Mouse (Mus musculus) midbrain, embryonic 16.5 days (tissue): Measurements from ENCODE around the gene Tmem108. TPM values are rescaled to one million over a fixed set of nuclear protein-coding genes. Genes with fewer than 3 reads are reported as not detected.

Experiments
- ATAC-seq: fragments of 200-750 bp; cut with Nextera tagmentation; 2 replicates; pipeline ENCODE4 v1.8.0; 2017; ENCODE audit warnings: moderate TSS enrichment
- H3K27ac ChIP-seq: fragments of 300-500 bp; sonication (generic); 2 replicates; pipeline ENCODE4 v1.5.1; 2014; ENCODE audit warnings: mild to moderate bottlenecking, low read length, mixed read lengths
- H3K27me3 ChIP-seq: fragments of 300-500 bp; sonication (generic); 2 replicates; pipeline ENCODE4 v1.6.1; 2014; ENCODE audit warnings: low read depth, low read length, mixed read lengths; ENCODE audit not compliant: control insufficient read depth, insufficient read depth
- H3K36me3 ChIP-seq: fragments of 300-500 bp; sonication (generic); 2 replicates; pipeline ENCODE4 v1.6.1; 2014; ENCODE audit warnings: mild to moderate bottlenecking, low read length, moderate library complexity, mixed read lengths; ENCODE audit not compliant: control insufficient read depth, insufficient read depth
- H3K4me1 ChIP-seq: fragments of 300-500 bp; sonication (generic); 2 replicates; pipeline ENCODE4 v1.6.1; 2014; ENCODE audit warnings: mild to moderate bottlenecking, low read length, mixed read lengths; ENCODE audit not compliant: control insufficient read depth, insufficient read depth
- H3K4me2 ChIP-seq: fragments of 300-500 bp; sonication (generic); 2 replicates; pipeline ENCODE4 v1.6.1; 2014; ENCODE audit warnings: mild to moderate bottlenecking, low read length, mixed read lengths
- H3K4me3 ChIP-seq: fragments of 300-500 bp; sonication (generic); 2 replicates; pipeline ENCODE4 v1.5.1; 2014; ENCODE audit warnings: low read depth, mild to moderate bottlenecking, low read length, moderate library complexity, mixed read lengths
- H3K9ac ChIP-seq: fragments of 300-500 bp; sonication (generic); 2 replicates; pipeline ENCODE4 v1.6.1; 2014; ENCODE audit warnings: low read depth, low read length, mixed read lengths
- H3K9me3 ChIP-seq: fragments of 300-500 bp; sonication (generic); replicated peaks from 2 replicates; pipeline ENCODE4 v1.6.1; 2014; ENCODE audit warnings: mild to moderate bottlenecking, low read length, mixed read lengths; ENCODE audit not compliant: control insufficient read depth, poor library complexity, severe bottlenecking
- WGBS: fragments of 180-500 bp; shearing (Covaris S2); extraction: QIAGEN DNeasy Blood & Tissue Kit; methylation state at CpG from one replicate; pipeline ENCODE4 v1.1.7; 2014; 5-methylcytosine and 5-hydroxymethylcytosine counted together
- polyA plus RNA-seq: library from polyadenylated mRNA; unstranded; fragments of >200 nt; fragmentation: Nextera tagmentation; extraction: Ambion mirVana; gene quantifications from 2 replicates; pipeline ENCODE4 v1.2.1, GENCODE M21; 2015

Tmem108 gene
- polyA plus RNA-seq, 1 experiment from 2014 or later: 28.9 TPM

DNA sequence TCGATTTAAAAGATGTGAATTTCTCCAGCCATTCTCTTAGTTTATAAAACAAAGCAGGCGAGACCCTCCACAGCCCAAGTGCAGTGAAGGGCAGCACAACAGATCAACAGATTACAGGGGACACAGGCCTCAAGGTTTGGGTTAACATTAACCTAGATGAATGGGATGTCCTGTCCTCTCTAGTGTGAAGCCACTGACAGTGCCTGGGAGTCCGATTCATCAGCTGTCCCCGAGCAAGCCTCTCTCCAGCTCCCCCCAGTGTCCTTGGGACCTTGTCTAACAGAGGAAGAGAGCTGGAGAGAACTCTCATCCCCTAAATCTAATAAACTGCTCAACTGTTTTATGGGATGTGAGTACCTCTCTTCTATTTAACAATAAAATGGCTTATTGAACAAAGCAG is 48.4 kb downstream of the Tmem108 start:
- no peaks in the 10 kb centered on the region for H3K27me3 ChIP-seq
- H3K9ac ChIP-seq: no peak overlapping the region
- H3K4me2 ChIP-seq: no peak overlapping the region
- ATAC-seq: no peak
- H3K4me1 ChIP-seq: no peaks in the 10 kb centered on the region
- H3K9me3 ChIP-seq: no peaks in the 10 kb centered on the region
- H3K36me3 ChIP-seq: no peaks in the 10 kb centered on the region
- no peak overlapping the region for H3K4me3 ChIP-seq
- WGBS: 78% methylated on average over 4 of the region's 4 CpGs
- H3K27ac ChIP-seq: no peak overlapping the region

DNA sequence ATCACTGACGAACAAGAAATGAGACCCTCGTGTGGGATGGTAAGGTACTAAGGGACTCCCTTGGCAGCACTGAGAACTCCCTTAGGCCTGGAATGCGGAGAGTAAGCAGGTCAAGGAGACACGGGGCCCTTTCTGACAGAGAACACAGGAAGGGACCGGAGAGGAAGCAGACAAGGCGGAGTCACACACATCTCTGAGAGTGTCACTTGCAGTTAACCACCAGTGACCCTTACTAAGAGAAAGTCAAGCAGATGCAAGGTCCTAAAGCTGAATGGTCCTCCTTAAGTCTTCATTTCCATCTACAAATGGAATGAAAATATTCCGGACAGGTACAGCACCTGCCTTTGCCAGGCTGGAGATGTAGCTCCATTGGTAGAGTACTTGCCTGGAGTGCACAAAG is 48.9 kb downstream of the Tmem108 start:
- no peak overlapping the region for H3K4me2 ChIP-seq
- no peak overlapping the region for H3K9ac ChIP-seq
- H3K9me3 ChIP-seq: no peaks in the 10 kb centered on the region
- no peak overlapping the region for H3K27ac ChIP-seq
- no peaks in the 10 kb centered on the region for H3K4me1 ChIP-seq
- 87% methylated on average over 7 of the region's 7 CpGs for WGBS
- no peaks in the 10 kb centered on the region for H3K36me3 ChIP-seq
- ATAC-seq: no peak
- no peaks in the 10 kb centered on the region for H3K27me3 ChIP-seq
- H3K4me3 ChIP-seq: no peak overlapping the region

DNA sequence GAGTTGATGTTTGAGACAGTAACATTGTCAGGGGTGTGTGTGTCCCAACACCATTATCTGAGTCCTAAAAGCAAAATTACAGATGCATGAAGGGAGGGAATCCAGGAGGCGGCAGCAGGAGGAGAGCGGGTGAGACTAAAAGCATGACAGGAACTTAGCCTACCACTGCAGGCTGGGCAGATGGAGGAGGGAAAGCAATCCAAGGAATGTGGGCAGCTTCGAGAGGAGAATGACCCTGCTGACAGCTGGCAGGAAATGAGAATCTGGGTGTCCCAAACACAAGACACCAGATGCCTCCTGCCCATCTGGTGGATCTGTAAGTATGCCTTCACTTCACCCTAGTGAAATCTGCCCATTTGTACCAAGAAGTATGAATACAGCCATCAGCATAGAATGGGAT is 51.9 kb downstream of the Tmem108 start:
- no peak overlapping the region for H3K27ac ChIP-seq
- WGBS: 75% methylated on average over 3 of the region's 3 CpGs
- H3K9ac ChIP-seq: no peak overlapping the region
- no peak overlapping the region for H3K4me3 ChIP-seq
- H3K4me1 ChIP-seq: no peaks in the 10 kb centered on the region
- no peaks in the 10 kb centered on the region for H3K27me3 ChIP-seq
- no peak for ATAC-seq
- no peaks in the 10 kb centered on the region for H3K9me3 ChIP-seq
- 0 out of 2 replicates have a peak, but pooled peaks cover 4% of the 10 kb centered on the region for H3K36me3 ChIP-seq
- no peak overlapping the region for H3K4me2 ChIP-seq

DNA sequence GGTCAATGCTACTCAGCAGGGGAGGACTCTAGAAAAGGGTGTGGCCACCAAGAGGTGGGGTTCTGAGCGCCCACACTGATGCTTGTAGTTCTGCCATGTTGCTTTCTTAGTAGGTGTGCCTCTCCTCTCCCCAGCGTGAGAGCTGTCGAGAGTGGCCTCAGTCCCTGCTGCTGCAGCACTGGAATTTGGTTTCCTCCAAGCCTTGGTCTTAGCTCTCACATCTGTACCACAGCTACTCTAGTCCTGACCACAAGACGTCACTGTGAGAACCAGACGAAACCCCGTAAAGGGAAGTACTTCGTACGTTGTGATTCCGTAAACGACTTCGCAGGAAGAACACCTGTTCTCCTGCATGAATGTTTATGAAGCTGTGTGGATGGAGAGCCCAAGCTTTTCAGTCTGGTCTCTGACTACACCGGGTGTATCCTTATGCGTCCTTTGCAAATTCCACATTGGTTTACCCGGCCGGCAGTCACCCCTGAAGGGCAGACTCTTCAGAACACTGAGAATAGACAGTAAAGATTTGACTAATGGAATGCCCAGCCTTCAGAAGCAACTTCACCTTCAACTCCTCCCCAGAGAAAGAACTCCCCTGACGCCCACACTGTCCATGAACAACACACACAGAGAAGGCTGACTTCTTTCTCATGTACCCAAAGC is 53.0 kb downstream of the Tmem108 start:
- no peak overlapping the region for H3K4me2 ChIP-seq
- ATAC-seq: no peak
- H3K27ac ChIP-seq: no peak overlapping the region
- H3K36me3 ChIP-seq: 0 out of 2 replicates have a peak, but pooled peaks cover 4% of the 10 kb centered on the region
- no peaks in the 10 kb centered on the region for H3K4me1 ChIP-seq
- H3K27me3 ChIP-seq: no peaks in the 10 kb centered on the region
- no peaks in the 10 kb centered on the region for H3K9me3 ChIP-seq
- H3K9ac ChIP-seq: no peak overlapping the region
- no peak overlapping the region for H3K4me3 ChIP-seq
- 87% methylated on average over 16 of the region's 16 CpGs for WGBS

DNA sequence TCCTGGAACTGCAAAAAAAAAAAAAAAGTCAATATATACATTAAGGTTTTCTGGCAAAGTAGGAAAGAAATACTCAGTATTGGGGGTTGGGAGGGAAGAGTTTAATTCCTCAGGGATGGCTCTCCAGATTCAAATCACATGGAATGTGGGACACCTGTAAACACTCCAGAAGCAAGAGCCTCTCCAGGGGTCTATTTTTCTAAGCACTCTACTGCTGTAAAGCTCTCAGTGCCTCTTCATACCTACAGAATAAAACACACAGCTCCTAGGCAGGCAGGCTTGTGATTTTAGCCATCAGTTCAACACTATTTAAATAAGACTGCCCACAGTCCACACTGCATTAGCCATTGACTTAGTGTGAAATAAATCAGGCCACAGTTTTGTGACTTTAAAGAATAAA is 53.8 kb downstream of the Tmem108 start:
- Histone ChIP-seq H3K4me2 (no peak overlapping the region), H3K27ac (no peak overlapping the region), H3K4me1 (no peaks in the 10 kb centered on the region), H3K27me3 (no peaks in the 10 kb centered on the region), H3K36me3 (0 out of 2 replicates have a peak, but pooled peaks cover 4% of the 10 kb centered on the region), H3K9me3 (no peaks in the 10 kb centered on the region), H3K9ac (no peak overlapping the region), H3K4me3 (no peak overlapping the region)
- no peak for ATAC-seq

DNA sequence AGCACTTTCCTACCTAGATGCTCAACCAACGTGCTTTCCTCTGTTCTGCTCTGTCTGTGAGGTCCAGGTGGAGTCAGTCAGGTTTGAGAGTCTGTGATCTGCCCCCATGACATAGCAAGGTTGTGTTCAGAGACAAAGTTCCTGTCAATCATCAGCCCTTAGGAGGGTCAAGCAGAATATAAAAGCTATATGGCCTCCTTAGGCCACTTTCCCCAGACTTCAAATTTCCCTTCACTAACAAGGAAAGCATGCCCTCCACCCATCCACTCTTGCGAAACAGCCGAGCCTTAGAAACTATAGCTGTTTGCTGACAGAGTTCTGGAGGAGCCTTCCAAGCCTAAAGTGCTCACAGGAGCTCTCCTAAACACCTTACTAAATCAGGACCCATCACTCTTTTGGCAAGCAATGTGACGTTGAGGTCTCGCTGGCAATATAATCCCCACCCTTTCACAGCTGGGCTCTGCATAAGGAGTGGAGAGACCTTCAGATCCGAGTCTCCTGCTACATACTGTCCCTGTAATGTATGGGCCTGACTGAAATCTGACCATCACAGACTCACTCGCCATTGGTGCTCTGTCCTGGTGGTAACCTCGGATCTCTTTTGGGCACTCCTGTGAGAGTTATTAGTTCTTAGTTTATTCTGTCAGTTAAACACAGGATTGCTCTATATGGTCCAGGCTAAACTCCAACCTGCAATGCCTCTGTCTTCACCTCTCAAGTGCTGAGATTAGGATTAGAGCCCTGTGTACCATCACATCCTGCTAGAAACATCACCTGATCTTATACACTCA is 54.4 kb downstream of the Tmem108 start:
- Histone ChIP-seq H3K4me3 (no peak overlapping the region), H3K4me2 (no peak overlapping the region), H3K9me3 (no peaks in the 10 kb centered on the region), H3K36me3 (0 out of 2 replicates have a peak, but pooled peaks cover 4% of the 10 kb centered on the region), H3K27me3 (no peaks in the 10 kb centered on the region), H3K27ac (no peak overlapping the region), H3K9ac (no peak overlapping the region), H3K4me1 (no peaks in the 10 kb centered on the region)
- no peak for ATAC-seq
- WGBS: 85% methylated on average over 8 of the region's 8 CpGs

DNA sequence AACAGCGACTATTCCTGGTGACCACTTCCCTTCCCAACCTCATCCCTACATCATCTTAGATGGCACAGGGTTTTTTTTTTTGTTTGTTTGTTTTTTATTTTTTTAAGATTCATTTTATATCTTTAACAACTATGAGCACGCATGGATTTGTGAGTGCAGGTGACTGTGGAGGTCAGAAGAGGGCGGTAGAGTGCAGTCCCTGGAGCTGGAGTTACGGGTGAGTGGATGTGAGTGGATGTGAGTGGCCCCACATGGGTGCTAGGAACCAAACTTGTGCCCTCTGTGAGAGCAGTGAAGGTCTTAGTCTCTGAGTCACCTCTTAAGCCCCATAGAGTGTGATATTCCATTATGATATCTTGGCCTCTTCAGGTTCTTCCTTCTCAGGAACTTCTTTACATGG is 55.9 kb downstream of the Tmem108 start:
- Histone ChIP-seq H3K9ac (no peak overlapping the region), H3K27ac (no peak overlapping the region), H3K27me3 (no peaks in the 10 kb centered on the region), H3K4me2 (no peak overlapping the region), H3K4me1 (peaks cover 4% of the 10 kb centered on the region; the same call in 1 of the 2 replicates), H3K4me3 (no peak overlapping the region), H3K36me3 (0 out of 2 replicates have a peak, but pooled peaks cover 4% of the 10 kb centered on the region), H3K9me3 (no peaks in the 10 kb centered on the region)
- ATAC-seq: no peak
- 94% methylated on average over 4 of the region's 4 CpGs for WGBS

DNA sequence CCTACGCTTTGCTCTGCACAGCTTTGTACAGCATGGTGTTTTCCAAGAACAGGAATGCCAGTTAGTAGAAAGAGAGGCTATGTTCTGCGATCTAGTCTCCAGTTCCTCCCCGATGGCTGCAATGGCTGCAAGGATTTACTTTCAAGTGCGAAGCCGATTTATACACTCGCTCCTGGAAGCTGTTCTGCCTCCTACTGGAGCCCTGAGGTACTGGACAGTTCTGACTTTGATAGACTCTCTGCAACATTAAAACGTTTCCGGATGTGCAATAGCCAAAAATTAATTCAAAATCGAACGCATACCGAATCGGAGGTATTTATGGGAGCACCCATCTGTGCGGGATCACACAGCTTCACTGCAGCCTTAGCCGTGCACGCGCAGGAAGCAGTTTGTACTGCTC is 58.6 kb downstream of the Tmem108 start:
- Histone ChIP-seq H3K27me3 (no peaks in the 10 kb centered on the region), H3K9me3 (no peaks in the 10 kb centered on the region), H3K4me1 (peaks cover 4% of the 10 kb centered on the region; the same call in 1 of the 2 replicates), H3K4me2 (no peak overlapping the region), H3K36me3 (0 out of 2 replicates have a peak, but pooled peaks cover 4% of the 10 kb centered on the region), H3K4me3 (no peak overlapping the region), H3K9ac (no peak overlapping the region), H3K27ac (no peak overlapping the region)
- 84% methylated on average over 16 of the region's 16 CpGs for WGBS
- ATAC-seq: no peak

DNA sequence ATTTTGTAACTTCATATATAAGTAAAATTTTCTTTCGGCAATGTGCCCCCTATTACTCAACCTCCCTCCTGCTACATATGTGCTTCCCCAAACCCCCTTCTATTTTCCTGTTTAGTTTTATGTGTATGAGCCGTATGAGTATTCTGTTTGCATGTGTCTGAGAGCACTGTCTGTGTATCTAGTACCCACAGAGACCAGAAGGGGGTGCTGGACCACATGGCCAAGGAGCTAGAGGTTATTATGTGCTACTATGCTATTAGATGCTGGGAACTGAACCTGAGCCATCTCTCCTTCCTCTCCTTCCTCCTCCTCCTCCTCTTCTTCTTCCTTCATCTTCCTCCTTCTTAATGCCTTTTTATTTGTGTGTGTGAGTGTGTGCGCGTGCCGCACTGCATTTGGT is 59.2 kb downstream of the Tmem108 start:
- Histone ChIP-seq H3K9ac (no peak overlapping the region), H3K4me1 (peaks cover 5% of the 10 kb centered on the region; the same call in 1 of the 2 replicates), H3K27me3 (no peaks in the 10 kb centered on the region), H3K4me2 (no peak overlapping the region), H3K27ac (no peak overlapping the region), H3K4me3 (no peak overlapping the region), H3K36me3 (0 out of 2 replicates have a peak, but pooled peaks cover 4% of the 10 kb centered on the region), H3K9me3 (no peaks in the 10 kb centered on the region)
- WGBS: 81% methylated on average over 5 of the region's 5 CpGs
- no peak for ATAC-seq
